Mouse (Mus musculus) 3134 (cell line): Measurements from ENCODE around the gene Agtpbp1.

Experiments used
- DNase-seq: peaks from one replicate; pipeline ENCODE4 v3.0.0-alpha.2; 2011; ENCODE audit warnings: low spot score; ENCODE audit not compliant: insufficient read length; ENCODE audit errors: extremely low read depth

The Agtpbp1 gene

GRCm38 (mm10) chr13:59584481-59584880 is 546 bp downstream of the Agtpbp1 start:
- DNase-seq = no peak

- no peak for DNase-seq
Measured at GRCm38 (mm10) chr13:59580954-59581353, 4.1 kb downstream of the Agtpbp1 start.

- no peak for DNase-seq
Measured at GRCm38 (mm10) chr13:59572549-59572948, 12.5 kb downstream of the Agtpbp1 start.

GRCm38 (mm10) chr13:59571107-59571506 is 13.9 kb downstream of the Agtpbp1 start:
- DNase-seq = no peak

DNA sequence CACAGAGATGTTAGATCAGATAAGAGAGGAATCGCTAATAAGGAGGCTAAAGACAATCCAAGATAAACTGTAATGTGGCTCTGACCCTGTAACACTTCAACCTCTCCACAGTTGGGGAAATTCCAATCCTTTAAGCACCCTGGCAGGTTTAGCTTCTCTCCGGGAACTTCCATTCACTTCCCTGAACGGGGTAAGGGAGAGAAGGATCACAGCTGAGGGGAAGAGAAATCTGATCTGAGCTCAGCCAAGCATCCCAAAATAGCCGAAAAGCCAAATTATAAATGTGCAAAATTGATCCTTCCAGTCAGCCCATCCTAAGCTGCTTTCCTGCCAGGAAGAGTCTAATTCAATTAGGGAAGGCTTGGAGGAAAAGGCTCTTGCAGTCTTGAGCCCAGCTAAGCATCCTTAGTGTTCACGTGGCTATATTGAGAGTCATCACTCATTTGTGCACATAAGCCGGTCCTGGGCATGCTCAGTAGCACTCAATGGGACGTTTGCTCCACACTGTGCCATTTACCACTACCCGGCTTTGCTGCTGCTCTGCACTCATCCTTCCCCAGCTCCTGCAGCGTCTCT is 19.0 kb downstream of the Agtpbp1 start:
- no peak for DNase-seq

DNA sequence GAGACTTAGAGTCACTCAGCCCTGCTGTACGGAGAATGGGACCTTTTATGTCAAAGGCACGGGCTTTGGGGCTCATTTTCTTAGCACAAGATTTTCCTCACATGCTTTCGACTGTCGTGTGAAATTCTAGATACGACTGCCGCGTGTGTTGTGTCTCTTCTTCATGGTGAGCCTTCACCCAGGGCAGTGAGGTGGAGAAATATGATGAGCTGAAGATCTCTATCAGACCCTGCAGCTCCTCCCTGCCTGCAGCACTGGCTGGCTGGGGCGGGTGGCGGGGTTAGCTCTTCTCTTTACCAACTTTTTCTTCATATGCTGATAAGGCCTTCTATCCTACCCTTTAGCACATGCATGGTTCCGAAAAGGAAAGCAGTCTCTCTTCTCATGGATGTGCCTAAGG is 20.1 kb downstream of the Agtpbp1 start:
- no peak for DNase-seq

- DNase-seq = no peak
Measured at GRCm38 (mm10) chr13:59564505-59564904, 20.5 kb downstream of the Agtpbp1 start.

- no peak for DNase-seq
Measured at GRCm38 (mm10) chr13:59562471-59562870, 22.6 kb downstream of the Agtpbp1 start.

DNA sequence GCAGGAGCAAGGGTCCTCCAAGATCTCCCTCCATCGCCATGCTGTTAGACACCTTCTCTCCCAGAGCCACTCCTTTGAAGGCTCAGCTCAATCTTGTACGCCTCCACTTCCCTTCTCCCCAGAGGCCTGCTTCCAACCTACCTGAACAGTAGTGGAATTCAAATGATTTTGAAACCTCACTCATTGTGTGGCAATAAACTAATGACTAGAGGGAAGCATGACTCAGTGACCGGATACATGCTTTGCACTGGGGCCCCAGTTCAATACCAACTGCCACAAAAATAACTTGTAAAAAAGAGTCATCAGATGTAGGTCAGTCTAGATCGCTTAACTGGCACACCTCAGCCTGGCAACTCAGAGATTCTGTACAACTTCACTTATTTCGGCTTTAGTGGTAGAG is 26.3 kb downstream of the Agtpbp1 start:
- DNase-seq = peak; percentile 18

DNA sequence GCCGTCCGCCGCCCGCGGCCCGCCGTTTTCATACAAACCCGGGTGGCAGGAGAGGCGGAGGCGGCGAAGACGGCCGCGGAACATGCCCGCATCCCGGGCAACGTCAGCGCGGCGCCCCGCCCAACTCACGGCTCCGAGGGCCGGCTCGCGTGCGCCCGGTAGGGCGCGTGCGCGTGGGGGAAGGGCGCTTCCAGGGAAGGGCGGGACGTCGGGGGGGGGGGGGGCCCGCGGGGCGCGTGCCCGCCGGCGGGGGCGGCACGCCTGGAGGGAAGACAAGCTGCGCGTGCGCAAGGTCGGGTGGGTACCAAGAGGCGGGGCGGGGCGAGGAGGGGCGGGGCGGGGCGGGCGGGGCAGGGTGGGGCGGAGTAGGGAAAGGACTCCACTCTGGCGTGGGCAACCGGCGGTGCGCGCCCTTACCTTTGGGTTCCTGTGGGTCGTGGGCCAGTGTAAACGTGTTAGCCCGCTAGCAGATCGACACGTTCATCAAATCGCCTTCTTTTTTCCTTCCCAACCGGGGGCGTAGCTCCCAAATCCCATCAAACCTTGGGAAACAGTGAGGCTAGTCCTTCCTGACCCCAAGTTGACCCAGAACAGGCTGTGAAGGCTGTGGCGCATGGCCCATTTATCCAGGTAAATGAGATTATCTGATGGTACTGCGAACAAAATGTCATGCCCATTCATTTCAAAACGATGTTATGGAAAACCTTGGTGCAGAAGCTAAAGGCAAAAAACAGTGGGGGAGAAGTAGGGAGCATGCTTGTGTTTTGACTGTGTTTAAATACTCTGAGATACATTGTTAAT is 27.6 kb downstream of the Agtpbp1 start:
- peak; percentile 82 for DNase-seq

- peak; percentile 72 for DNase-seq
Measured at GRCm38 (mm10) chr13:59556670-59557069, 28.4 kb downstream of the Agtpbp1 start.

DNA sequence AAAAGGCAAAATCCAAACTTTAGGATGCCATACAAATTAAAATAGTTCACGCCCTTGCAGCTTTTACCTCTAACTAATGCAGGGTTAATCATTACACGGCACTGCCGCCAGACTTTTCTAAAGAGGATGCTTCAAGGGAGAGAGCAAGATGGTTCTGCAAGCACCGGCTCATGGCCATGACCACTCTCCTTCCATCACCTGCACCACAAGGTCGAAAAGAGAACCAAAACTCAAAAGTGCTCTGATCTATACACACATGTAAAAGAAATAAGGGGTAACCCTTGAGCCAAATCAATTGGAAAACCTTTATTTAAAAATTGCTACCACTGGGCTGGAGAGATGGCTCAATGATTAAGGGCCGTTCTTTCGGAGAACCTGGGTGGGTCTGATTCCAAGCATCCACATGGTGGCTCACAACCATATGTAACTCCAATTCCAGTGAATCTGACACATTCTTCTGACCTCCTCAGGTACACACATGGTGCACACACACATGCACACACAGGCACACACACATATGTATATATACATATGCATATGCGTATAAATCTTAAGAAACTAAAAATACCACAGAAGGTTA is 29.3 kb downstream of the Agtpbp1 start:
- no peak for DNase-seq

DNA sequence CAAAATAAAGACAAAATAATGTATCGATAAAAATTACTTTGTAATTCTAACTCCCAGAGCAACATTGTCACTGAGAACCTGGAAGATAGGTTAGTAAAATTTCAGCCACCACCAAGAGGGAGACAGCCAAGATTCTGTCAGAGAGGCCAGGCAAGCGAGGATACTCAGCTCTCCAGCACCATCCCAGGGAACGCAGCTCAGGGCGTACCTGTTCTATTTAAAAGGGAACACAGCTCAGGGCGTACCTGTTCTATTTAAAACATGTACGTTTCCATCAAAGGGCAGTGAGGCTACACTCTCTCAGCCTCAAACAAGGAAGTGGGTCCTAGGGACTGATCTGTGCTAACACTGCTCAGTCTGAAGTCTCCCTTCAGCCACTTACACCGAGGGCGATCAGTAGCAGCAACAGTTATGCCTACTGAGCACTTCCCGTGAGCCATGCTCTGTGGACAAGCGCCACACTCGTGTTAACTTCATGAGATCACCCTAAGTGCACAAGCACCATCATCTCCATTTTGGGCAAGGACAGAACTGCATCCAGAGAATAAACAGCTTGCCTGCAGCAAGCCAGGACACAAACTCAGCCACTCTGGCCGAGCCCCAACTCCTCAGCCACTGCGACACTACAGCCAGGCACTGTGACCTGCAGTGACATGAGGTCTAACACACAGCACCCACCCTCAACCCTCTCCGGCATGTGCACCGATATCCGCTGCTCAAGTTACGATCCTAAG is 30.1 kb downstream of the Agtpbp1 start:
- DNase-seq = no peak

DNA sequence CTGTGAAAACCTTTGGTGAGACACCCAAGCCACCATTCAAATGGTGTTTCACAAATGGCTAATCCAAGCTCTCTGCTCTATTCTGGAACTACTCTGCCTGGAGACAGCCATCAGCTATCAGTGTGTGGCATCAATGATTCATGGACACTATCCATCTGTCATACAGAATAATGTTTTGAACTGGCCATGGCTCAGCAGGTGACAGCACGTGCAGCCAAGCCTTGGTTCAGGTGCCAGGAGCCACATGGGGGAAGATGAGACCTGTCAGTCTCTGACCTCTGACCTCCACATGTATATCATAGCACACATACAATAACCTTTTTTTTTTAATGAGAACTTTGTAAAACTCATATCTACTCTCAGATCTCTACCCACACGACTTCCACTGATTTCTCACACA is 32.3 kb downstream of the Agtpbp1 start:
- no peak for DNase-seq

DNA sequence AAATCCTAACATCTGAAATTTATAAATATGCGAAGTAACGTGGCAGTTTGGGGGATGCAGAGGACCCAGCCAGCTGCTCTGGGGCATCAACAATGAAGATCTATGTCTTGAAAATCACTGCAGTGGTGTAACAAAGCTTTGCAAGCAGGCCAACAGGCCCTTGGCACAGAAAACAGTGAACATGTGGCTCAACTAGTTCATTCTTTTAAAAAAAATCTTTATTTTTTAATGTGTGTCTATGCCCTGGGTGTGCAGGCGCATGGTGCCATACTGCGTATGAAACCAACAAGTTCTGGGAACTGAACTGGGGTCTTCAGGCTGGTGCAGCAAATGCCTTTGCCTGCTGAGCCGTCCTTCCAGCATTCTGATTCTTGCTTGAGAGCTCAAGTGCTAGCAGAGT is 32.7 kb downstream of the Agtpbp1 start:
- DNase-seq = no peak

DNA sequence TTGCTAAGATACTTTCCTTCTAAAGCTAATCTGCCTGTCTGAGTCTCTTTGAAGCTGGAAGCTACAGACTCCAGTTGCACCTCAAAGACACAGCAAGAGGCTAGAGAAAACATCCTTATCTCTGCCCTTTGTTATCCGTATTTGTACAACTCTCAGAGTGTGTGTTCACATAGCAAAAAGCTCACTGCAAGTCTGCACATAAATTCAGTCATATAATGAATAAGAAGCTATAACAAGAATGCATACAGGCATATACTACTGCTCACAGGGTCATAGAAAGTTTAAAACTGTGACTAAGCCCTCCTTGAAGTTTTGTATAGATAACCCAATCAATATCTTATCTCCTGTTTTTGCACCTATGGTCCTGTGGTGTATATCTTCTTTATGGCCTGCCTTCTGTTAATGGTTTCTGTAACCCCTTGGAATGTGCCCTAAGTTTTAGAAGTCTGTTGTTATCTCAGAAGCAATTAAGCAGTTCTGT is 35.7 kb downstream of the Agtpbp1 start:
- DNase-seq = no peak

DNA sequence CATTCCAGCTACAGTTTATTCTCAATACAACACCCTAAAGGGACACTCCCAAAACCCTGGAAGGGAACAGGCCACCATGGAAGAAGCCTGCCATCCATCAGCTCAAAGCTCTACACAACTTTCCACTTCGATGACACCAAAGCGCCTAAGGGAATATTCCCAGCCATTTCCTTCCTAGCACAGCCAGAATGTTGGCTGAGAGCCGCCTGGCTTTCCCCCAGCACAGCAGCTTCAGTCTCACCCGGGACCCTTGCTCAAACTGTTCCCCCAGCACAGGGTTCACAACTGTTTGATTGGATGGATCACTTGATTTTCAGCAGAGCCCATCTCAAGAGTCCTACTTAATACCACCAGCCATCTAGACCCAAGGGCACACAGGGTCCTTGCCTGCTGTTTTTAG is 37.3 kb downstream of the Agtpbp1 start:
- DNase-seq = no peak

DNA sequence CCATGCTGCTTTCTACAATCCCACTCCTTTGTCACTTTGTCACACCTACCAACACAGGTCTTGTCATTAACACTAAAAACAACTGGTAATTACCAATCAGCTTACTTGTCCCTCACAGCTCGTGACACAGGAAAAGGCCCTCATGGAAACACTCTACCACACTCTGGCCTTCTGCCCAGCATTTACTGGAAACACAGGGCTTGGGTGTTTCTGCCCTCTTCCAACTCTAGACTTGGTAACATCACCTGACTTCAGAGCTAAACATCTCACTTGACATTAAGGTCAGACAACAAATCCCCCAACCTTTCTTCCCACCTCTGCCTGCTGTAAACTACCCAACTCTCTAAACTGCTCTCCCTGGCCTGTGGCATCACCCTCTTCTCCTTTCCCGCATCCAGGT is 37.9 kb downstream of the Agtpbp1 start:
- no peak for DNase-seq

DNA sequence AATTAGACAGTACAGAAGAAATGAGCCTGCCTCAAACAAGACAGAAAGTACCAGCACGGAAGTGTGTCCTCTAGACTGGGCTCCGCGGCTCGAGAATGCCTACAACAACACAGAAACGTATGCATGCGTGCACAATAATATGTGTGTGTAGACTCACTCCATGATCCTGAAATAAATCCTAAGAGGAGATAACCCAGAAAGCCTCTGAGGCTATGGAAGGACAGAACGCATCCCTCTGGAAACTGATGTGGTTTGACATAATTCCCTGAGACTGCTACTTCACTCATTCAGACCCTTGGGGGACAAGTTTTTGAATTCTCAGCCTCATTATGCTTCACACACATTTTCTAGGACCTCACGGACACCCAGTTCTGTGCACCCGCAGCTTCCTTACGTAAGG is 42.6 kb downstream of the Agtpbp1 start:
- DNase-seq = no peak

DNA sequence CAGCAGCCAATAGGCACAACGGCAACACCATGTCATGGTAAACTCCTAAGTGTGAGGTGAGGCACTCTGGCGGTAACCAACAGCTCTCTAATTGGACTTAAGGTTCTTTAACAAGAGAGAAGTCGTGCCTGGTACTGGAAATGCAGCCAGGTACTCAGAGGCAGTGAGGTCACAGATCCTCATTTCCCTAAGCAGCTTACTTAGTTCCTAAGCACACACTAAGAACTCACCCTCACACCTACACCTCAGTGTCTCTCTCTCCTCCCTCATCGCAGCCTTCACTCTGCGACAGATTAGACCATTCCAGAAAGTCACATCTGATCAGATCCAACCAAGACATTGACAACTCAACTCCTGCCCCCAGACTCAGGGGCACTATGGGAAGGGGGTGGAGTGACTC is 45.0 kb downstream of the Agtpbp1 start:
- no peak for DNase-seq

DNA sequence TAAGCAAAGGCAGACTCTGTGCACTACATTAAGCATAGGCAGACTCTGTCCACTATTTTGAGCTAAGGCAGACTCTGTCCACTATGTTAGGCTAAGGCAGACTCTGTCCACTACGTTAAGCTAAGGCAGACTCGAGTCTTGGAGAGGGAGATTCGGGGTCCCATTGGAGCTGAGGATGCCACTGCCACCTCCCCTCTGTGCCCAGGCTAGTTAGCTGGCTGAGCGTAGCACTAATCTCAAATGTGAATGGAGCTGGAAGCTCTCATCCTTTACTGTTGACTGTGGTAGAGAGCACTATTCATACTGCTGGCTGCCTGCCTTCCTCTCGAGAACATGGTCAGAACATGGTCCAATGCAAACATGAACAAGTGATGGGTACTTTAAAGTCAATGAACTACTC is 46.4 kb downstream of the Agtpbp1 start:
- DNase-seq = no peak
